Mouse (Mus musculus) E14TG2a.4 (cell line): ENCODE measurements around the gene Cryba4.

Experiments used
- CTCF ChIP-seq: conservative IDR thresholded peaks from 2 replicates; pipeline ENCODE4 v1.5.1; 2014; ENCODE audit warnings: low read length
- NANOG ChIP-seq: IDR thresholded peaks from 2 replicates; pipeline ENCODE4 v1.6.1; 2014; ENCODE audit warnings: borderline replicate concordance, low read length, mixed read lengths
- POU5F1 ChIP-seq: IDR thresholded peaks from 2 replicates; pipeline ENCODE4 v1.6.1; 2014; ENCODE audit warnings: low read length, borderline replicate concordance

DNA sequence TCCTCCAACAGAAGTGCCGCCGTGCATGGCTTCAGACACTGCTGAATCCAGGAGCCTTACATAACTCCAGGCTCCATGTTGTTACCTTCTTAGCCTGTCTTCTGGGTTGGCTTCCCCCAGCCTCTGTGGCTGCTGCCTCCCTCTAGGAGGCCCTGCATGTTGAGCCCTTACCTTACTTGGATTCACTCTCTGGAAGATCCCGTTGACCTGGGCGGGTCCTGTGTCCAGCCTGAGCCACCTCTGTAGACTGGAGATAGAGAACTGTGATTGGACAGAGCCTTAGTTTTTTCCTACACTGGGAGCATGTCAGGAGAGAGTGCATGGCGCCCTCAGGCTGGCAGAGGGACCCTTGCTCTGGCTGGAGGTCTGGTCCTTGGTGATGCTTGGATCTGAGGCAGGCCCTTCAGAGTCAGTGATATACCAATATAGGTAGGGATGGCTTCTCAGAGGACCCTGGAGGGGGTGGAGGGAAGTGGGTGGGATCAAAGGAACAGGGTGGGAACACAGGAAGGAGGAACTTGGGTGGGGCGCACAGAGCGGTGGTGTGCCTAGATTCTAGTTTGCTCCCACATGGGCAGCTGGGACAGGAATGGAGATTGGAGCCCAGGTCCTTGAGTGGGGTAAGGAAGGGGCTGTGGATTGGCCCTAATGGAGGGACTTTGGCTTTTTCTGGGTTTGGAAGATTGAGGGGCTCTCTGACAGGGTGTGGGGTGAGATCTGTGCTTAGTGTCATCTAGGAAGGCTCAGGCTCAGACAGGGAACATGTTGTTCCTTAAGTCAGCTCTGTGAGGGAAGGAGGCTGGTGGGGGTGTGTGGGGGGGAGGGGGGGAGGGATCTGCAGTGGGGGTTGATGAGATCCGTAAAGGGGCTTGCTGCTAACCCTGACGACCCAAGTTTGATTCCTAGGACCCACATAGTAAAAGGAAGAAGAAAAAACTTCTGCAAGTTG is 36.1 kb upstream of the Cryba4 start:
- TF ChIP-seq CTCF, result no peak
- no peak for TF ChIP-seq NANOG
- no peak for TF ChIP-seq POU5F1
